Mouse (Mus musculus): Measurements from ENCODE around the gene Grhl1. TPM values are rescaled to one million over a fixed set of nuclear protein-coding genes. Genes with fewer than 3 reads are reported as not detected.
A peak's percentile ranks its signal among the peaks of the same experiment; 100 is the strongest.
"Not testable (repeated sequence)": the region's sequence is repeated elsewhere in the genome, so short reads cannot be mapped to it uniquely, and the experiment has no call there.

Gene Grhl1
- total RNA-seq, 4 experiments from 2014 or later: 21.8 to 28.0 (median 24.9) TPM

GRCm38 (mm10) chr12:24590371-24590770 is 18.3 kb downstream of the Grhl1 start:
- DNase-seq (ENCODE audit: low spot score in 2 of 2): no peak

- DNase-seq (ENCODE audit: low spot score in 2 of 2): no peak
These were observed 20.0 kb downstream of the Grhl1 start for GRCm38 (mm10) chr12:24592055-24592454.

GRCm38 (mm10) chr12:24592956-24593672 is 21.0 kb downstream of the Grhl1 start:
- peak in 1 of 2 experiments; percentile 49 for DNase-seq (ENCODE audit: low spot score in 2 of 2)

- no peak for DNase-seq (ENCODE audit: low spot score in 2 of 2)
These were observed 25.3 kb downstream of the Grhl1 start for GRCm38 (mm10) chr12:24597376-24597775.

GRCm38 (mm10) chr12:24599366-24599895 is 27.3 kb downstream of the Grhl1 start:
- no peak for DNase-seq (ENCODE audit: low spot score in 2 of 2)

GRCm38 (mm10) chr12:24600074-24600473 is 28.0 kb downstream of the Grhl1 start:
- no peak for DNase-seq (ENCODE audit: low spot score in 2 of 2)

GRCm38 (mm10) chr12:24600806-24601205 is 28.7 kb downstream of the Grhl1 start:
- DNase-seq (ENCODE audit: low spot score in 2 of 2): peak; percentile 72 to 86

- peak in 1 of 2 experiments; percentile 69 for DNase-seq (ENCODE audit: low spot score in 2 of 2)
These were observed 31.2 kb downstream of the Grhl1 start for GRCm38 (mm10) chr12:24603266-24603665.

GRCm38 (mm10) chr12:24606166-24606565 is 34.1 kb downstream of the Grhl1 start:
- no peak for DNase-seq (ENCODE audit: low spot score in 2 of 2)

- DNase-seq (ENCODE audit: low spot score in 2 of 2): no peak
These were observed 40.5 kb downstream of the Grhl1 start for GRCm38 (mm10) chr12:24612591-24612990.

- DNase-seq (ENCODE audit: low spot score in 2 of 2): no peak
These were observed 42.5 kb downstream of the Grhl1 start for GRCm38 (mm10) chr12:24614452-24615075.

GRCm38 (mm10) chr12:24615140-24615539 is 43.1 kb downstream of the Grhl1 start:
- no peak for DNase-seq (ENCODE audit: low spot score in 2 of 2)

GRCm38 (mm10) chr12:24619436-24619835 is 47.4 kb downstream of the Grhl1 start:
- no peak for DNase-seq (ENCODE audit: low spot score in 2 of 2)

GRCm38 (mm10) chr12:24623486-24624251 is 51.6 kb downstream of the Grhl1 start:
- DNase-seq (ENCODE audit: low spot score in 2 of 2): no peak

GRCm38 (mm10) chr12:24626401-24626800 is 54.3 kb downstream of the Grhl1 start:
- DNase-seq (ENCODE audit: low spot score in 2 of 2): no peak

GRCm38 (mm10) chr12:24627215-24627614 is 55.1 kb downstream of the Grhl1 start:
- DNase-seq (ENCODE audit: low spot score in 2 of 2): no peak

- no peak for DNase-seq (ENCODE audit: low spot score in 2 of 2)
These were observed 58.1 kb downstream of the Grhl1 start for GRCm38 (mm10) chr12:24630220-24630619.

GRCm38 (mm10) chr12:24632404-24632803 is 60.3 kb downstream of the Grhl1 start:
- no peak for DNase-seq (ENCODE audit: low spot score in 2 of 2)

GRCm38 (mm10) chr12:24633753-24634191 is 61.7 kb downstream of the Grhl1 start:
- DNase-seq (ENCODE audit: low spot score in 2 of 2): no peak

GRCm38 (mm10) chr12:24634212-24634611 is 62.1 kb downstream of the Grhl1 start:
- no peak for DNase-seq (ENCODE audit: low spot score in 2 of 2)

GRCm38 (mm10) chr12:24634648-24635047 is 62.6 kb downstream of the Grhl1 start:
- DNase-seq (ENCODE audit: low spot score in 2 of 2): no peak

- DNase-seq (ENCODE audit: low spot score in 2 of 2): not testable (repeated sequence)
These were observed 66.7 kb downstream of the Grhl1 start for GRCm38 (mm10) chr12:24638787-24639186.
